Mouse (Mus musculus) left cerebral cortex, adult 8-10 months (tissue): ENCODE data around the gene Padi6. TPM values are rescaled to one million over a fixed set of nuclear protein-coding genes. Genes with fewer than 3 reads are reported as not detected.
A peak's percentile ranks its signal among the peaks of the same experiment; 100 is the strongest.

Source experiments
- DNase-seq, 2 experiments: peaks; one replicate each; pipeline ENCODE4 v3.0.0; 2022; ENCODE audit warnings: low spot score in 2 of 2
- microRNA-seq, 2 experiments: library from miRNA; unstranded; fragments of <30 nt; microRNA quantifications; one replicate each; pipeline ENCODE4 v1.2.0; 2022
- total RNA-seq, 4 experiments: library from RNA; stranded (reverse); gene quantifications; 2 replicates each; pipeline ENCODE4 v1.2.4; 2022

Padi6 gene
- total RNA-seq, 4 experiments from 2014 or later = 0.18 to 0.80 (median 0.20) TPM; not detected in 1

DNA sequence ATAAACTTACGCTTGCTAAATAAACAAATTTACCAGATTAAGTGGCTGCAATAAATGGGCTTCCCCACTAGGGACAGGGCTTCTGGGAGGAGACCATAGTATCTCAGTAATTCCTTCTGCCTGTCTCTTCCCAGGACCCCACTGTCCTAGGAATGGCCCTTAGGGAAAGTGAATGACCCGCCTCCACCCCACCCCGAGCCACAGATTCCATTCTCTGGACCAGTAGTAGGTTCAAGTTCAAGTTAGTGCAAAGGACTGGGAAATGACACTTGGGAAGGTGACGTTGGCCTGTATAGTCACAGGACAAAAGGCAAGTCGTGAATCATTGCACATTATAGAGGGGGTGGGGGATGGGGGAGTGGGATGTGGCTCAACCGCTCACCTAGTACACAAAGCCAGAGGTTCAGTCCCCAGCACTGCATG is 57.6 kb downstream of the Padi6 start:
- no peak for DNase-seq

DNA sequence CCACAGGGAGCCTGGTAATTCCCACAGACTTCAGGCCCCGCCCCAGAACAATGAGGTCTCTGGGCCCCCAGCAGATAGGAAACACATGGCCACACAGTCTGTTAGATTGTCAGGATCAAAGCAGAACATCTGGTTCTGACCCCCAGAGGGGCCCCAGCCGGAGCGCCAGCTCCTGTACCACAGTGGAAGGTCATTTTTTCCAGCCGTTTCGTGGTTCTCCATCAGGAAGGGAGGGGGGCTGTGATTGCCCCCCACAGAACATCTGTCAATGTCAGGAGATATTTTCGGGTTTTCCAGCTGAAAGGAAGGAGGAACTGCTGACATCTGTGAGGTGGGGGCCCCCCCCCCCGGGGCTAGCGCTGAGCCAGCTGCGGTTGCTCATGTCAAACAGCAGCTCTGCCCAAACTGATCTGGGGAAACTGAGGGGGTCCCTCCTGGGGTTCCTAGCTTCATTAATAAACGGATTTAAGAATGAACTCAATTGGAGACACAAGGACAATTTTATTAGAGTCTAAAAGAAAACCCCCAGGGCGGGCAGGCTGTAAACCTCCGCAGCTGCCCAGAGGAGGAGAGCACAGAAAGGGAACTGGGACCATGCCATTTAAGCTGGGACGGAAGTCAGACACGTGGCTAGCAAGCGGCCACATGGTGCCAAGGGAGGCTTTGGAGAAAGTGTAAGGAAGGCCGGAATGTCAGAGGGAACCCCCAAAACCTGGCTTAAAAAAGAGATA is 58.1 kb downstream of the Padi6 start:
- DNase-seq = no peak

DNA sequence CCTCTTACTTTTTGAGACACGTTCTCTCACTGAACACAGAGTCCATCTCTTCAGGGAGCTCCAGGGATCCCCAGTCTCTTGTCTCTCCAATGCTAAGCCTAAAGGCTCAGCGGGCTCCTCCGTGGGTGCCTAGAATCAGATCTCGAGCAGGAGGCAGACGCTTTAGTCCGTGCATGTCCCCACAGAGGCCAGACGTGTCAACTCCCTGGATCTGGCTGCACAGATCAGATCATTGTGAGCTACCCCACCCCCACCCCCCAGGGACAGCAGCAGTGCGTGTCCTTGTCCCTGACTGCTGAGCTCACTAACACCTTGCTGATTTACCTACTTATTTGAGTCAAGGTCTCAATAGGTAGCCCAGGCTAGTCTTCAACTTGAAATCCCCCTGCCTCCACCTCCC is 58.8 kb downstream of the Padi6 start:
- no peak for DNase-seq

DNA sequence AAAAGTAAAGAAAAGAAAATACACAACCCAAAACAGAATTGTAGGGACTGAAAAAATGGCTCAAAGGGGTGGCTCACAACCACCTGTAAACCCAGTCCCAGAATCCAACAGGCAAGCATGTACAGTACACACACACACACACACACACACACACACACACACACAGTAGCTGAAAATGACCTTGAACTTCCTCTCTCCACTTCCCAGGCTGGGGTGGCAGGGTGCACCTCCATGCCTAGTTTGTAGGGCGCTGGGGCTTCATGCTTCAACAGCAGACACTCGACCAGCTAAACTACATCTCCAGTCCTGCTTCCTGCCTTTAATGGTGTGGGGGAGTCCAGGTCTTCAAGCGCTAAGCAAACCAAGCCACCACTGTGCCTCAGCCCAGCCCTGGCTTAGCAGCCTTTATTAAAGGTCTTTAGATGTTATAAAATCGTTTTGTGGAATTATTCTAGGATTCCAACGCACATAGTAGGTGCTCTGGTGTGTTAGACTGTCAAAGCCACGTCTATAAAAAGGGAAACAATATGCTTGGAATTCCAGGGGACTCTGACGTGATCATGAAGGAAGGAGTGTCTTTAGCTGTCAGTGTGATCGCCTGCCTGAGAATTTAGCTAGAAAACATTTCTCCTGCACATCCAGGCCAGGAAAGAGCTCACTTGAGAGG is 61.6 kb downstream of the Padi6 start:
- no peak for DNase-seq

DNA sequence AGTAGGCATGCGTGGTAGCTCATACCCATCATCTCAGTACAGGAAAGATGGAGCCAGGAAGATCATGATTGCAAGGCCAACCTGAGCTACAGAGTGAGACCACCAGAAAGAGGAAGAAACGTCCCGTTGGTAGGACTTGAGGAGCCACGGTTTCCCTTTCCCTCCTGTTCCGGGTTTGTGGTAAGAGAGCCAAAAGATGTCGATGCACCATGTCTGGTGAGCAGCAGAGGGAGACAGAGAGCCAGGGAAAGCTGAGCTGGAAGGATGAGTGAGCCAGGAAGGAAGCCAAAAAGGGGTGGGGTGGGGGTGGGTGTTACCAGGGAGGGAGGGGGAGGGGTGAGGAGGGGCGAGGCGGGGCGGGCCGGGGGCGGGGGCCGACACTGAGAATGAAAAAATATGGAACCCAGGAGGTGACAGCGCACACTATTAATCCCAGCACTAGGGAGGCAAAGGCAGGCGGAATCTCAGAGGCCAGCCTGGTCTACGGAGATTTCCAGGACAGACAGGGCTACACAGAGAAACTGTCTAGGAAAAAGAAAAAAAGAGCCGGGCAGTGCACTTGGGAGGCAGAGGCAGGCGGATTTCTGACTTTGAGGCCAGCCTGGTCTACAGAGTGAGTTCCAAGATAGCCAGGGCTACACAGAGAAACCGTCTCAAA is 62.6 kb downstream of the Padi6 start:
- peak; percentile 58 to 59 for DNase-seq

DNA sequence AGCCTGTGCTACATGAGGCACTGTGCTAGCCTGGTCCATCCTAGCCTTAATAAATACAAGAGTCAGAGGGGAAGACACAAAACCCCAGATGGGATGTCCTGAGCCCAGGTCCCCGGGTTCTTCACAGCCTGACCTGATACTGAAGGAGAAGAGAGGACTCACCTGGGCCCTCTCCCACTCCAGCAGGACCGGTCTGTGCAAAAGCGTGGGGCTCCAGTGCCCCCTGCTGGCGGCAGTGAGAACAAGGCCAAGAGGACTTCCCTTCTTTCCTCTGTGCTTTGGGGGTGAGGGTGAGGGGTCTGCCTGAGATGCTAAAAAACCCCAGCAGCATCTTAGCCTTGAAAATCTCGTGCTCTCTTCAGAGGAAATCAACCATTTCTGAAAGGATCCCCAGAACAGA is 63.4 kb downstream of the Padi6 start:
- DNase-seq = no peak

Small RNAs within 50 kb of the gene (microRNA-seq; reads per million reads assigned to microRNA genes)
- gene Gm23045 = 0 reads per million in 2 experiments
- 0 reads per million in 2 experiments for gene Gm25951

Other genes with a start within 250 kb of the Padi6 start
- gene Arhgef10l, start 76.6 kb downstream of the Padi6 start, total RNA-seq = 10 to 100 TPM; 68.0 to 98.1 (median 77.8) TPM
- 10 to 100 TPM; 82.4 to 85.0 (median 84.4) TPM for gene Rcc2, start 42.1 kb downstream of the Padi6 start, total RNA-seq
- gene Padi4, start 31.6 kb upstream of the Padi6 start, total RNA-seq = 1 to 10 TPM in 1 of 4 experiments, not detected in 3; 1.6 TPM
- not detected for gene Padi3, start 68.0 kb upstream of the Padi6 start, total RNA-seq
- gene Padi1, start 103.1 kb upstream of the Padi6 start, total RNA-seq = under 1 TPM in 2 of 4 experiments, not detected in 2; 0.11 to 0.16 TPM
- 10 to 100 TPM; 18.8 to 23.9 (median 23.5) TPM for gene Padi2, start 163.7 kb upstream of the Padi6 start, total RNA-seq
- gene Sdhb, start 218.6 kb upstream of the Padi6 start, total RNA-seq = 100 to 1,000 TPM; 186 to 203 (median 195) TPM
- gene Atp13a2, start 244.2 kb upstream of the Padi6 start, total RNA-seq = 100 to 1,000 TPM; 141 to 156 (median 150) TPM